Mouse (Mus musculus) mature B cell (primary cell): ENCODE measurements at regions not wholly inside any gene's neighbourhood (a gene's known extent, or its start where the extent isn't known, plus 50 kb on each side); places are given as distances from the start of the nearest gene placed in this dataset.

Source experiments
- in situ Hi-C: fragments of 300-500 bp; cut with MboI; formaldehyde crosslinking; loops from 2 replicates; pipeline ENCODE4 v1.14.3; 2019

- in situ Hi-C loops = no loop called here
Measured at GRCm38 (mm10) chr13:107904051-107904740, 140.1 kb upstream of the Smim15 start.

- in situ Hi-C loops = no loop called here
Measured at GRCm38 (mm10) chr13:107903150-107903959, 140.9 kb upstream of the Smim15 start.

- in situ Hi-C loops = no loop called here
Measured at GRCm38 (mm10) chr13:107902800-107903149, 141.5 kb upstream of the Smim15 start.

- in situ Hi-C loops = loop anchor here (10.0 kb wide), 1 partner anchor 145 kb away; the partner anchor contains the start of gene Smim15
Measured at GRCm38 (mm10) chr13:107899600-107900229, 144.5 kb upstream of the Smim15 start.

- in situ Hi-C loops = loop anchor here (10.0 kb wide), 1 partner anchor 147 kb away; the partner anchor contains the start of gene Smim15
Measured at GRCm38 (mm10) chr13:107897646-107898045, 146.6 kb upstream of the Smim15 start.

GRCm38 (mm10) chr13:107897184-107897583 lies 147.1 kb upstream of the Smim15 start:
- in situ Hi-C loops = loop anchor here (10.0 kb wide), 1 partner anchor 148 kb away; the partner anchor contains the start of gene Smim15

- in situ Hi-C loops = loop anchor here (10.0 kb wide), 1 partner anchor 151 kb away; the partner anchor contains the start of gene Smim15
Measured at GRCm38 (mm10) chr13:107893581-107894183, 150.6 kb upstream of the Smim15 start.

- in situ Hi-C loops = loop anchor here (10.0 kb wide), 1 partner anchor 152 kb away; the partner anchor contains the start of gene Smim15
Measured at GRCm38 (mm10) chr13:107893081-107893480, 151.2 kb upstream of the Smim15 start.

GRCm38 (mm10) chr13:107891946-107892345 lies 152.3 kb upstream of the Smim15 start:
- in situ Hi-C loops = loop anchor here (10.0 kb wide), 1 partner anchor 153 kb away; the partner anchor contains the start of gene Smim15

GRCm38 (mm10) chr13:107890866-107891821 lies 153.1 kb upstream of the Smim15 start:
- in situ Hi-C loops = loop anchor here (10.0 kb wide), 1 partner anchor 154 kb away; the partner anchor contains the start of gene Smim15

GRCm38 (mm10) chr13:107889985-107890865 lies 154.0 kb upstream of the Smim15 start:
- in situ Hi-C loops = loop anchor here (10.0 kb wide), 1 partner anchor 155 kb away; the partner anchor contains the start of gene Smim15

- in situ Hi-C loops = no loop called here
Measured at GRCm38 (mm10) chr13:107889588-107889984, 154.7 kb upstream of the Smim15 start.

- in situ Hi-C loops = no loop called here
Measured at GRCm38 (mm10) chr13:107888571-107889451, 155.4 kb upstream of the Smim15 start.

- in situ Hi-C loops = no loop called here
Measured at GRCm38 (mm10) chr13:107888231-107888555, 156.1 kb upstream of the Smim15 start.

GRCm38 (mm10) chr13:107887366-107888230 lies 156.6 kb upstream of the Smim15 start:
- in situ Hi-C loops = no loop called here

- in situ Hi-C loops = no loop called here
Measured at GRCm38 (mm10) chr13:107884836-107885235, 159.4 kb upstream of the Smim15 start.

GRCm38 (mm10) chr13:107882337-107882736 lies 161.9 kb upstream of the Smim15 start:
- in situ Hi-C loops = no loop called here

GRCm38 (mm10) chr13:107880551-107880950 lies 163.7 kb upstream of the Smim15 start:
- in situ Hi-C loops = no loop called here
